Mouse (Mus musculus) MEL (cell line): ENCODE measurements at regions not wholly inside any gene's neighbourhood (a gene's known extent, or its start where the extent isn't known, plus 50 kb on each side); places are given as distances from the start of the nearest gene placed in this dataset.

Experiments
- DNase-seq: peaks from one replicate; pipeline ENCODE4 v3.0.0; 2011; ENCODE audit warnings: low read depth, low spot score
- H3K27ac ChIP-seq: 2 replicates; pipeline ENCODE4 v1.5.1; 2012; ENCODE audit warnings: low read depth, mild to moderate bottlenecking, control low read depth, low read length, moderate library complexity; ENCODE audit not compliant: control insufficient read depth
- H3K27me3 ChIP-seq, 2 experiments: fragments of 150-350 bp in 1 of 2; sonication (generic) in 1 of 2; 2 replicates each; pipeline ENCODE4 v1.6.1; 2012; ENCODE audit warnings: low read length in 2 of 2, mild to moderate bottlenecking in 2 of 2, improper control_type of control experiment in 1 of 2, moderate library complexity in 1 of 2; ENCODE audit not compliant: insufficient read depth in 2 of 2, control insufficient read depth in 1 of 2
- H3K36me3 ChIP-seq, 2 experiments: 2 replicates each; pipeline ENCODE4 v1.6.1; 2012 to 2014; ENCODE audit warnings: low read length in 2 of 2, improper control_type of control experiment in 1 of 2, inconsistent platforms in 1 of 2, mild to moderate bottlenecking in 1 of 2; ENCODE audit not compliant: insufficient read depth in 2 of 2, control insufficient read depth in 1 of 2
- H3K4me1 ChIP-seq, 2 experiments: fragments of 150-350 bp in 1 of 2; sonication (generic) in 1 of 2; 2 replicates each; pipeline ENCODE4 v1.6.1; 2012; ENCODE audit warnings: low read length in 2 of 2, improper control_type of control experiment in 1 of 2, mild to moderate bottlenecking in 1 of 2; ENCODE audit not compliant: insufficient read depth in 2 of 2, control insufficient read depth in 1 of 2
- H3K4me3 ChIP-seq, 2 experiments: fragments of 150-350 bp in 1 of 2; sonication (generic) in 1 of 2; 2 replicates each; pipeline ENCODE4 v1.5.1; 2012; ENCODE audit warnings: low read depth in 2 of 2, low read length in 2 of 2, mild to moderate bottlenecking in 2 of 2, moderate library complexity in 2 of 2, control low read depth in 1 of 2, improper control_type of control experiment in 1 of 2; ENCODE audit not compliant: control insufficient read depth in 1 of 2, insufficient read depth in 1 of 2
- H3K79me2 ChIP-seq: 2 replicates; pipeline ENCODE4 v1.6.1; 2012; ENCODE audit warnings: mild to moderate bottlenecking, low read length, moderate library complexity; ENCODE audit not compliant: control insufficient read depth, poor library complexity, insufficient read depth
- H3K9ac ChIP-seq: 2 replicates; pipeline ENCODE4 v1.6.1; 2012; ENCODE audit warnings: low read depth, mild to moderate bottlenecking, control low read depth, low read length, moderate library complexity; ENCODE audit not compliant: control insufficient read depth, poor library complexity, severe bottlenecking
- H3K9me3 ChIP-seq: fragments of 150-350 bp; sonication (generic); replicated peaks from 2 replicates; pipeline ENCODE4 v1.6.1; 2012; ENCODE audit warnings: mild to moderate bottlenecking, low read length, improper control_type of control experiment, moderate library complexity; ENCODE audit not compliant: insufficient read depth
- BHLHE40 ChIP-seq: IDR thresholded peaks from 2 replicates; pipeline ENCODE4 v1.6.1; 2012; ENCODE audit warnings: low read depth, mild to moderate bottlenecking, inconsistent platforms, low read length, improper control_type of control experiment, borderline replicate concordance
- CHD1 ChIP-seq: IDR thresholded peaks from 2 replicates; pipeline ENCODE4 v1.6.1; 2012; ENCODE audit warnings: low read depth, mild to moderate bottlenecking, inconsistent platforms, low read length, improper control_type of control experiment
- CHD2 ChIP-seq: IDR thresholded peaks from 2 replicates; pipeline ENCODE4 v1.6.1; 2011; ENCODE audit warnings: low read length, improper control_type of control experiment
- CTCF ChIP-seq, 3 experiments: IDR thresholded peaks in 2 of 3; conservative IDR thresholded peaks in 1 of 3; 2 replicates each; pipeline ENCODE4 v1.5.1; 2011 to 2012; ENCODE audit warnings: low read length in 3 of 3, low read depth in 2 of 3, mild to moderate bottlenecking in 2 of 3, improper control_type of control experiment in 1 of 3, inconsistent platforms in 1 of 3, mixed read lengths in 1 of 3, moderate library complexity in 1 of 3; ENCODE audit not compliant: control insufficient read depth in 1 of 3, insufficient read depth in 1 of 3, poor library complexity in 1 of 3, severe bottlenecking in 1 of 3
- E2F4 ChIP-seq: IDR thresholded peaks from 2 replicates; pipeline ENCODE4 v1.6.1; 2011; ENCODE audit warnings: low read depth, low read length, improper control_type of control experiment, borderline replicate concordance
- ELF1 ChIP-seq: IDR thresholded peaks from 2 replicates; pipeline ENCODE4 v1.6.1; 2014; ENCODE audit warnings: low read depth, mild to moderate bottlenecking, inconsistent platforms, low read length, improper control_type of control experiment, moderate library complexity
- GATA1 ChIP-seq: IDR thresholded peaks from 2 replicates; pipeline ENCODE4 v1.6.1; 2011; ENCODE audit warnings: low read depth, low read length, improper control_type of control experiment
- JUND ChIP-seq: IDR thresholded peaks from 2 replicates; pipeline ENCODE4 v1.6.1; 2011; ENCODE audit warnings: low read depth, mild to moderate bottlenecking, improper control_type of control experiment, low read length
- MAZ ChIP-seq: IDR thresholded peaks from 2 replicates; pipeline ENCODE4 v1.6.1; 2012; ENCODE audit warnings: low read depth, mild to moderate bottlenecking, inconsistent platforms, low read length, improper control_type of control experiment
- MYB ChIP-seq: IDR thresholded peaks from 2 replicates; pipeline ENCODE4 v1.6.1; 2011; ENCODE audit warnings: mild to moderate bottlenecking, low read depth, low read length, improper control_type of control experiment
- MYC ChIP-seq: IDR thresholded peaks from 2 replicates; pipeline ENCODE4 v1.6.1; 2011; ENCODE audit warnings: low read depth, mild to moderate bottlenecking, low read length, improper control_type of control experiment, moderate library complexity
- NELFE ChIP-seq: IDR thresholded peaks from 2 replicates; pipeline ENCODE4 v1.6.1; 2011; ENCODE audit warnings: low read depth, low read length, improper control_type of control experiment
- POLR2A ChIP-seq, 2 experiments: IDR thresholded peaks; 2 replicates each; pipeline ENCODE4 v1.6.1; 2011 to 2012; ENCODE audit warnings: low read length in 2 of 2, mild to moderate bottlenecking in 2 of 2, control low read depth in 1 of 2, improper control_type of control experiment in 1 of 2, low read depth in 1 of 2, moderate library complexity in 1 of 2; ENCODE audit not compliant: control insufficient read depth in 1 of 2, insufficient read depth in 1 of 2, poor library complexity in 1 of 2
- POLR2AphosphoS5 ChIP-seq: IDR thresholded peaks from 2 replicates; pipeline ENCODE4 v1.6.1; 2012; ENCODE audit warnings: low read depth, borderline replicate concordance, mild to moderate bottlenecking, inconsistent platforms, low read length, moderate library complexity, mixed read lengths
- RAD21 ChIP-seq: IDR thresholded peaks from 2 replicates; pipeline ENCODE4 v1.6.1; 2011; ENCODE audit warnings: mild to moderate bottlenecking, low read depth, low read length, improper control_type of control experiment
- TAL1 ChIP-seq: IDR thresholded peaks from 2 replicates; pipeline ENCODE4 v1.6.1; 2012; ENCODE audit warnings: mild to moderate bottlenecking, inconsistent platforms, low read length, moderate library complexity, mixed read lengths
- TBP ChIP-seq: IDR thresholded peaks from 2 replicates; pipeline ENCODE4 v1.8.0; 2011; ENCODE audit warnings: low read depth, low read length, improper control_type of control experiment
- ZC3H11A ChIP-seq: IDR thresholded peaks from 2 replicates; pipeline ENCODE4 v1.6.1; 2012; ENCODE audit warnings: low read depth, mild to moderate bottlenecking, inconsistent platforms, low read length, improper control_type of control experiment
- ZMIZ1 ChIP-seq: IDR thresholded peaks from 2 replicates; pipeline ENCODE4 v1.6.1; 2012; ENCODE audit warnings: low read depth, mild to moderate bottlenecking, inconsistent platforms, low read length, improper control_type of control experiment, moderate library complexity

GRCm38 (mm10) chr5:111656436-111656835 is 77.3 kb upstream of the Gm26897 start:
- no peak overlapping the region for H3K4me3 ChIP-seq
- no peaks in the 10 kb centered on the region for H3K27me3 ChIP-seq

DNA sequence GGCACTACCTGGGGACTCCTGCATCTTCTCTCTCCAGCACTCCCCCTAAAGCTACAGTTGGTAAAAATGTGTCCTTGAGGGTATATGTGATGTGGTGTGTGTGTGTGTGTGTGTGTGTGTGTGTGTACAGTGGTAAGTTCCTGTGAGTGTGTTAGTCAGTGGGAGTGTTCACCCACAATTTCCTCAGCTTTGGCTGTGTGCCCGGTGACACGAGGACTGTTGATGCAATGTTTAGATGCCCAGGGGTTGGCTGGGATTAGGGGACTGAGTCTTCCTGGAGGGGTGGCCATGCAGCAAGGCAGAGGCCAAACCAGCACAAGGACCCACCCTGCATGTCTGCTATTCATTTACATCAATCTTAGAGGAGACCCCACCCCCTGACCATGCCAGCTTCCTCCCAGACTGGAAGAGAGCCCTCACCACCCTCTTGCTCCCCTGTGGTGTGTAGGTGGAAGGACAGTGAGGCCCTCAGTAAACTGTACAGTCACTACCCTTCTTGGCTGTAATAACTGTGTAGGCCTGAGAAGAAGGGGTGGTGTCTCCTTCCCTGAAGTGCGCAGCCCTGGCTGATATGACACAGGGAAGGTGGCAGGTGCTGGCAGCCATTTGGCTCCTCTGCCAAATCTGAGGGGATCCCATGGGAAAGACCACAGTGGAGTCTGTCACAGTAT is 75.8 kb upstream of the Gm26897 start:
- TF ChIP-seq CHD2 (no peak), NELFE (no peak), TAL1 (no peak), ZC3H11A (no peak), RAD21 (no peak), MAZ (no peak), MYC (no peak), POLR2A (IDR thresholded peaks at IDR 0.05; ENCODE audit: control insufficient read depth in 1 of 2, insufficient read depth in 1 of 2, low read depth in 1 of 2, low read length in 2 of 2, poor library complexity in 1 of 2) (no peak), GATA1 (no peak), CTCF (IDR thresholded peaks at IDR 0.05 in 2 of 3, conservative IDR thresholded peaks at IDR 0.05 in 1 of 3; ENCODE audit: control insufficient read depth in 1 of 3, insufficient read depth in 1 of 3, low read depth in 2 of 3, low read length in 3 of 3, poor library complexity in 1 of 3, severe bottlenecking in 1 of 3) (no peak), CHD1 (no peak), BHLHE40 (no peak), MYB (no peak), TBP (no peak), JUND (no peak), ELF1 (no peak), E2F4 (no peak)
- no peaks in the 10 kb centered on the region for H3K79me2 ChIP-seq
- H3K27ac ChIP-seq: no peak overlapping the region
- no peak overlapping the region for H3K4me3 ChIP-seq
- no peaks in the 10 kb centered on the region for H3K27me3 ChIP-seq
- no peaks in the 10 kb centered on the region for H3K36me3 ChIP-seq
- no peak for DNase-seq
- no peaks in the 10 kb centered on the region for H3K9me3 ChIP-seq
- H3K4me1 ChIP-seq: no peaks in the 10 kb centered on the region
- no peak overlapping the region for H3K9ac ChIP-seq

More at GRCm38 (mm10) chr5:111656436-111656835, 77.3 kb upstream of the Gm26897 start:
- no peak overlapping the region for H3K9ac ChIP-seq
- no peak overlapping the region for H3K27ac ChIP-seq
- no peak for DNase-seq
- no peaks in the 10 kb centered on the region for H3K79me2 ChIP-seq
- H3K36me3 ChIP-seq: no peaks in the 10 kb centered on the region
- no peaks in the 10 kb centered on the region for H3K9me3 ChIP-seq
- H3K4me1 ChIP-seq: no peaks in the 10 kb centered on the region
- TF ChIP-seq ZMIZ1 (no peak), TBP (no peak), JUND (no peak), POLR2AphosphoS5 (no peak)
